Mouse (Mus musculus): ENCODE measurements around the gene Cops3.

The Cops3 gene

DNA sequence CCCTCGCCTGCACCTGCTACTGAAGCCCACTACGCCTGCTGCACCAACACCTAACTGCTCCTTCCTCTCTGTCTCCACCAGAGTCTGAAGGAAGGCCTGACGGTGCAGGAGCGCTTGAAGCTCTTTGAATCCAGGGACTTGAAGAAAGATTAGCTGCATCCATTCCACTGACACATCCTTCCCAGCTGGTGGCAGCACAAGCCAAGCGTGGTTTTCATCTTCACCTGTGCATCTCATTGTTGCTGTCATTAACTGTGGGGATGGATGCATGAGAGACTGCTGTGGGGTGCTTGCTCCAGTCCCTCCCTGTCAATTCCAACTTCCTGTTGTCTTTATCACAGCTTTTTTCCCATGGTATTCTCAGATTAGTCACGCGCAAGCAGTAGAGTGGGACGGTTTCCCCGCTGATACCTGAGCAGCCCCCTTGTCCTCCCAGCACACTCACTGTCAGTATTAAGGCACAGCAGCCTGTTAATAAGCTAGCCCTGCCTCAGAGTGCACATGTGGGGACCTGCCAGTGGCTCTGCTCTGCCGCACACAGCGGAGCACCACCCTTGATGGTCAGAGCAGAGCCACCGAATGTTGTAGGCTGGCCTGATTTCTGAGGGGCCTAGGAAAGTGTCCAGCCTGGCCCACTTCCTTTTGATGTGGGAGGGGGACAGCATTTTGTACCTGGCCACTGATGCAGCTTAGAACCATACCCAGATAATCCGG lies 64.0 kb downstream of the Cops3 start:
- DNase-seq = no peak

DNA sequence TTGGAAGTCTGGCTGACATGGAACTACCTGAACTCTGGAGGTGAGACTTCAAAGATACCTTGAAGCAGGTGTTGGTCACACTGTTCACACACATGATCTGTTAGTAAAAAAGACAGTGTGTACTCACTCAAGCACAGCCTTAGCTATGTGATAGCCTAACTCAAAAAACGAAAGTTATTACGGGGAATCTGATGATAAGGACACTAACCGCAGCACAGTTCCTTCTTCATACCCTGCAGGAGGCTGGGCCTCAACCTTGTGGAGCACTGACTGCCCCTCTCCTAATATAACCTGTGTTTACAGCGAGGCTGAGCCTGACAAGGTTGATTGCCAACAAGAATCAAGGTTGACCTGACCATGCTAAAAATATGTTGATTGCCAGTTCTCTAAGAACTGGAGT lies 65.1 kb downstream of the Cops3 start:
- no peak for DNase-seq

- DNase-seq = no peak
Observed at GRCm38 (mm10) chr11:59772902-59773301, 66.7 kb downstream of the Cops3 start.

- no peak for DNase-seq
Observed at GRCm38 (mm10) chr11:59772291-59772690, 67.3 kb downstream of the Cops3 start.

- no peak for DNase-seq
Observed at GRCm38 (mm10) chr11:59770753-59771152, 68.9 kb downstream of the Cops3 start.

GRCm38 (mm10) chr11:59769738-59770137 lies 69.9 kb downstream of the Cops3 start:
- DNase-seq = no peak

DNA sequence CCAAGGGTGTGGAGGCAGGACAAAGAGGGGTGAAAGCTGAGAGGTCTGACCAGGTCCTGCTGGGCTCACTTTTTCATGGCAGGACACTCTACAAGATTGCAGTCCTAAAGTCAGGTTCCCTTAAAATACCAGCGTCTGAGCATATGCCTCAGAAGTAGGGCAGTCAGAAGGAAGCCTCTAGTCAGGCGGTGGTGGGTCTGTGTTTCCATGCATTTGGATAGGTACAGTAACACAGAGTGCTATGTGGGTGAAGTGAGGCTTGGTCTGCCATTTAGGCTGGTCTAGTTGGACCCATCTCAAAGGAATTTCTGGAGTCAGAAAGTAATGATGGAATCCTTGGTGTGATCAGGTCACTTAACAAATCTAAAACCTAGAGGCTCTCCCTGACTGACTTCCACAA lies 70.3 kb downstream of the Cops3 start:
- DNase-seq = no peak

Measured in thymus, adult 18-20 months (tissue).